Mouse (Mus musculus): Measurements from ENCODE around the gene Rock2. TPM values are rescaled to one million over a fixed set of nuclear protein-coding genes. Genes with fewer than 3 reads are reported as not detected.

The Rock2 gene
- polyA plus RNA-seq, 1 experiment from 2014 or later, result 15.6 TPM

- Histone ChIP-seq H3K27ac (ENCODE audit: low read length) (peak overlapping the region; percentile 92), H3K4me2 (ENCODE audit: low read length) (peak overlapping the region; percentile 81), H3K4me1 (replicated peaks; ENCODE audit: control insufficient read depth, insufficient read depth, low read length) (peaks cover 22% of the 10 kb centered on the region), H3K9ac (replicated peaks; ENCODE audit: low read depth, low read length) (peak overlapping the region; percentile 95), H3K27me3 (replicated peaks; ENCODE audit: control insufficient read depth, insufficient read depth, low read length) (no peaks in the 10 kb centered on the region), H3K9me3 (ENCODE audit: control insufficient read depth, low read length) (no peaks in the 10 kb centered on the region), H3K36me3 (ENCODE audit: control insufficient read depth, insufficient read depth) (no peaks in the 10 kb centered on the region), H3K4me3 (replicated peaks; ENCODE audit: low read length) (peak overlapping the region; percentile 71)
- ATAC-seq, result peak; percentile 64
- under 1% methylated on average over 38 of the region's 41 CpGs for WGBS
These were observed 680 bp downstream of the Rock2 start for GRCm38 (mm10) chr12:16895221-16895928.

GRCm38 (mm10) chr12:16896073-16896789 lies 1.5 kb downstream of the Rock2 start:
- Histone ChIP-seq H3K9me3 (ENCODE audit: control insufficient read depth, low read length) (no peaks in the 10 kb centered on the region), H3K27ac (ENCODE audit: low read length) (no peak overlapping the region)
- 19% methylated on average over 8 of the region's 8 CpGs for WGBS

GRCm38 (mm10) chr12:16897225-16897624 lies 2.5 kb downstream of the Rock2 start:
- ATAC-seq, result no peak
- no peaks in the 10 kb centered on the region for H3K36me3 ChIP-seq (ENCODE audit: control insufficient read depth, insufficient read depth)
- peaks cover 22% of the 10 kb centered on the region for H3K4me1 ChIP-seq (replicated peaks; ENCODE audit: control insufficient read depth, insufficient read depth, low read length)
- 58% methylated on average over 2 of the region's 2 CpGs for WGBS
- peak overlapping the region; percentile 16; the same call in 1 of the 2 replicates for H3K4me2 ChIP-seq (ENCODE audit: low read length)
- H3K9ac ChIP-seq (replicated peaks; ENCODE audit: low read depth, low read length), result no peak overlapping the region
- no peak overlapping the region for H3K4me3 ChIP-seq (replicated peaks; ENCODE audit: low read length)
- no peaks in the 10 kb centered on the region for H3K9me3 ChIP-seq (ENCODE audit: control insufficient read depth, low read length)
- no peak overlapping the region for H3K27ac ChIP-seq (ENCODE audit: low read length)
- H3K27me3 ChIP-seq (replicated peaks; ENCODE audit: control insufficient read depth, insufficient read depth, low read length), result no peaks in the 10 kb centered on the region

More at GRCm38 (mm10) chr12:16896073-16896789, 1.5 kb downstream of the Rock2 start:
- Histone ChIP-seq H3K4me2 (ENCODE audit: low read length) (peak overlapping the region; percentile 81), H3K4me1 (replicated peaks; ENCODE audit: control insufficient read depth, insufficient read depth, low read length) (peaks cover 22% of the 10 kb centered on the region), H3K4me3 (replicated peaks; ENCODE audit: low read length) (peak overlapping the region; percentile 71), H3K36me3 (ENCODE audit: control insufficient read depth, insufficient read depth) (no peaks in the 10 kb centered on the region), H3K27me3 (replicated peaks; ENCODE audit: control insufficient read depth, insufficient read depth, low read length) (no peaks in the 10 kb centered on the region), H3K9ac (replicated peaks; ENCODE audit: low read depth, low read length) (peak overlapping the region; percentile 95)
- no peak for ATAC-seq

GRCm38 (mm10) chr12:16898221-16898620 lies 3.5 kb downstream of the Rock2 start:
- Histone ChIP-seq H3K36me3 (ENCODE audit: control insufficient read depth, insufficient read depth) (no peaks in the 10 kb centered on the region), H3K27me3 (replicated peaks; ENCODE audit: control insufficient read depth, insufficient read depth, low read length) (no peaks in the 10 kb centered on the region), H3K4me3 (replicated peaks; ENCODE audit: low read length) (no peak overlapping the region), H3K27ac (ENCODE audit: low read length) (no peak overlapping the region), H3K4me1 (replicated peaks; ENCODE audit: control insufficient read depth, insufficient read depth, low read length) (peaks cover 22% of the 10 kb centered on the region), H3K9me3 (ENCODE audit: control insufficient read depth, low read length) (no peaks in the 10 kb centered on the region), H3K4me2 (ENCODE audit: low read length) (no peak overlapping the region), H3K9ac (replicated peaks; ENCODE audit: low read depth, low read length) (no peak overlapping the region)
- WGBS, result 69% methylated on average over 2 of the region's 2 CpGs
- ATAC-seq, result no peak

- H3K4me1 ChIP-seq (replicated peaks; ENCODE audit: control insufficient read depth, insufficient read depth, low read length), result peaks cover 21% of the 10 kb centered on the region
- no peak overlapping the region for H3K27ac ChIP-seq (ENCODE audit: low read length)
- no peak overlapping the region for H3K9ac ChIP-seq (replicated peaks; ENCODE audit: low read depth, low read length)
- ATAC-seq, result no peak
- H3K27me3 ChIP-seq (replicated peaks; ENCODE audit: control insufficient read depth, insufficient read depth, low read length), result no peaks in the 10 kb centered on the region
- H3K36me3 ChIP-seq (ENCODE audit: control insufficient read depth, insufficient read depth), result no peaks in the 10 kb centered on the region
- no peak overlapping the region for H3K4me2 ChIP-seq (ENCODE audit: low read length)
- no peak overlapping the region for H3K4me3 ChIP-seq (replicated peaks; ENCODE audit: low read length)
- H3K9me3 ChIP-seq (ENCODE audit: control insufficient read depth, low read length), result no peaks in the 10 kb centered on the region
These were observed 4.1 kb downstream of the Rock2 start for GRCm38 (mm10) chr12:16898790-16899189.

- Histone ChIP-seq H3K4me2 (ENCODE audit: low read length) (no peak overlapping the region), H3K9me3 (ENCODE audit: control insufficient read depth, low read length) (no peaks in the 10 kb centered on the region)
- 68% methylated on average over 3 of the region's 3 CpGs for WGBS
These were observed 6.0 kb downstream of the Rock2 start for GRCm38 (mm10) chr12:16900625-16901222.

GRCm38 (mm10) chr12:16903949-16904635 lies 9.4 kb downstream of the Rock2 start:
- Histone ChIP-seq H3K4me3 (replicated peaks; ENCODE audit: low read length) (no peak overlapping the region), H3K4me2 (ENCODE audit: low read length) (no peak overlapping the region), H3K27ac (ENCODE audit: low read length) (no peak overlapping the region), H3K4me1 (replicated peaks; ENCODE audit: control insufficient read depth, insufficient read depth, low read length) (no peaks in the 10 kb centered on the region), H3K27me3 (replicated peaks; ENCODE audit: control insufficient read depth, insufficient read depth, low read length) (no peaks in the 10 kb centered on the region), H3K9me3 (ENCODE audit: control insufficient read depth, low read length) (no peaks in the 10 kb centered on the region), H3K36me3 (ENCODE audit: control insufficient read depth, insufficient read depth) (no peaks in the 10 kb centered on the region), H3K9ac (replicated peaks; ENCODE audit: low read depth, low read length) (no peak overlapping the region)
- no peak for ATAC-seq
- WGBS, result 77% methylated on average over 2 of the region's 2 CpGs

More at GRCm38 (mm10) chr12:16900625-16901222, 6.0 kb downstream of the Rock2 start:
- no peak for ATAC-seq
- H3K27ac ChIP-seq (ENCODE audit: low read length), result no peak overlapping the region
- peaks cover 17% of the 10 kb centered on the region for H3K4me1 ChIP-seq (replicated peaks; ENCODE audit: control insufficient read depth, insufficient read depth, low read length)
- H3K4me3 ChIP-seq (replicated peaks; ENCODE audit: low read length), result no peak overlapping the region
- no peaks in the 10 kb centered on the region for H3K36me3 ChIP-seq (ENCODE audit: control insufficient read depth, insufficient read depth)
- no peaks in the 10 kb centered on the region for H3K27me3 ChIP-seq (replicated peaks; ENCODE audit: control insufficient read depth, insufficient read depth, low read length)
- no peak overlapping the region for H3K9ac ChIP-seq (replicated peaks; ENCODE audit: low read depth, low read length)

GRCm38 (mm10) chr12:16907282-16907846 lies 12.7 kb downstream of the Rock2 start:
- Histone ChIP-seq H3K4me2 (ENCODE audit: low read length) (no peak overlapping the region), H3K9me3 (ENCODE audit: control insufficient read depth, low read length) (no peaks in the 10 kb centered on the region), H3K27ac (ENCODE audit: low read length) (no peak overlapping the region), H3K9ac (replicated peaks; ENCODE audit: low read depth, low read length) (no peak overlapping the region), H3K36me3 (ENCODE audit: control insufficient read depth, insufficient read depth) (no peaks in the 10 kb centered on the region), H3K4me1 (replicated peaks; ENCODE audit: control insufficient read depth, insufficient read depth, low read length) (no peaks in the 10 kb centered on the region), H3K27me3 (replicated peaks; ENCODE audit: control insufficient read depth, insufficient read depth, low read length) (no peaks in the 10 kb centered on the region), H3K4me3 (replicated peaks; ENCODE audit: low read length) (no peak overlapping the region)
- WGBS, result 61% methylated on average over 1 of the region's 1 CpGs
- no peak for ATAC-seq

All from forebrain, embryonic 16.5 days (tissue).